Mouse (Mus musculus) embryo, embryonic 11 days (tissue): ENCODE results near the gene Slc5a8.
A peak's percentile ranks its signal among the peaks of the same experiment; 100 is the strongest.

Experiments used
- DNase-seq: peaks from one replicate; pipeline ENCODE4 v3.0.0-alpha.2; 2015

Gene Slc5a8

GRCm38 (mm10) chr10:88885632-88886090 lies at the start of gene Slc5a8:
Gene Slc5a8 (plus strand): TSS chr10:88885992.
- DNase-seq, result peak; percentile 17

- no peak for DNase-seq
Observed at GRCm38 (mm10) chr10:88848876-88849476, 36.8 kb upstream of the Slc5a8 start.

GRCm38 (mm10) chr10:88849976-88850375 lies 35.8 kb upstream of the Slc5a8 start:
- DNase-seq, result no peak

- DNase-seq, result no peak
Observed at GRCm38 (mm10) chr10:88853326-88853725, 32.5 kb upstream of the Slc5a8 start.

GRCm38 (mm10) chr10:88860911-88861310 lies 24.9 kb upstream of the Slc5a8 start:
- DNase-seq, result no peak

GRCm38 (mm10) chr10:88861416-88861815 lies 24.4 kb upstream of the Slc5a8 start:
- DNase-seq, result no peak

GRCm38 (mm10) chr10:88862293-88862692 lies 23.5 kb upstream of the Slc5a8 start:
- DNase-seq, result no peak

- DNase-seq, result no peak
Observed at GRCm38 (mm10) chr10:88866017-88866416, 19.8 kb upstream of the Slc5a8 start.

- no peak for DNase-seq
Observed at GRCm38 (mm10) chr10:88874870-88875269, 10.9 kb upstream of the Slc5a8 start.

- no peak for DNase-seq
Observed at GRCm38 (mm10) chr10:88877421-88877820, 8.4 kb upstream of the Slc5a8 start.

GRCm38 (mm10) chr10:88883721-88884120 lies 2.1 kb upstream of the Slc5a8 start:
- no peak for DNase-seq

- DNase-seq, result no peak
Observed at GRCm38 (mm10) chr10:88884836-88885235, 956 bp upstream of the Slc5a8 start.

GRCm38 (mm10) chr10:88886114-88886513 lies 322 bp downstream of the Slc5a8 start:
- DNase-seq, result peak; percentile 16

- no peak for DNase-seq
Observed at GRCm38 (mm10) chr10:88888376-88888775, 2.6 kb downstream of the Slc5a8 start.

GRCm38 (mm10) chr10:88891410-88891809 lies 5.6 kb downstream of the Slc5a8 start:
- no peak for DNase-seq

GRCm38 (mm10) chr10:88892560-88893087 lies 6.8 kb downstream of the Slc5a8 start:
- DNase-seq, result no peak

GRCm38 (mm10) chr10:88897032-88897431 lies 11.2 kb downstream of the Slc5a8 start:
- no peak for DNase-seq

GRCm38 (mm10) chr10:88949649-88950296 lies 64.0 kb downstream of the Slc5a8 start:
- no peak for DNase-seq

GRCm38 (mm10) chr10:88950297-88950653 lies 64.5 kb downstream of the Slc5a8 start:
- DNase-seq, result no peak

GRCm38 (mm10) chr10:88960791-88961190 lies 75.0 kb downstream of the Slc5a8 start:
- DNase-seq, result no peak

- DNase-seq, result no peak
Observed at GRCm38 (mm10) chr10:88968586-88968985, 82.8 kb downstream of the Slc5a8 start.

GRCm38 (mm10) chr10:88970951-88971725 lies 85.3 kb downstream of the Slc5a8 start:
- DNase-seq, result no peak

- no peak for DNase-seq
Observed at GRCm38 (mm10) chr10:88978932-88979331, 93.1 kb downstream of the Slc5a8 start.
